Mouse (Mus musculus) erythroblast, embryonic 14.5 days (primary cell): ENCODE results near the gene Ehd4. TPM values are rescaled to one million over a fixed set of nuclear protein-coding genes. Genes with fewer than 3 reads are reported as not detected.

Experiments used
- H3K27me3 ChIP-seq: 2 replicates; pipeline ENCODE4 v1.6.1; 2012; ENCODE audit warnings: inconsistent platforms; ENCODE audit not compliant: control insufficient read depth
- H3K36me3 ChIP-seq: 2 replicates; pipeline ENCODE4 v1.6.1; 2012; ENCODE audit warnings: mild to moderate bottlenecking, inconsistent platforms; ENCODE audit not compliant: control insufficient read depth
- H3K4me1 ChIP-seq: 2 replicates; pipeline ENCODE4 v1.6.1; 2012; ENCODE audit warnings: inconsistent platforms; ENCODE audit not compliant: control insufficient read depth
- H3K4me3 ChIP-seq: replicated peaks from 2 replicates; pipeline ENCODE3; 2012; ENCODE audit warnings: moderate library complexity, mild to moderate bottlenecking, inconsistent platforms
- H3K9me3 ChIP-seq: 2 replicates; pipeline ENCODE4 v1.6.1; 2012; ENCODE audit warnings: low read length, inconsistent platforms, mixed read lengths; ENCODE audit not compliant: control insufficient read depth
- GATA1 ChIP-seq: IDR thresholded peaks from 2 replicates; pipeline ENCODE4 v1.6.1; 2012; ENCODE audit warnings: low read length, inconsistent platforms, mixed read lengths
- TAL1 ChIP-seq: IDR thresholded peaks from 3 replicates; pipeline ENCODE4 v1.6.1; 2012; ENCODE audit warnings: low read length, inconsistent platforms, mixed read lengths
- polyA plus RNA-seq: library from polyadenylated mRNA; stranded (reverse); fragments of >175 nt; gene quantifications from 2 replicates; pipeline ENCODE4 v1.2.3, GENCODE M21; 2012

The Ehd4 gene
- polyA plus RNA-seq, 1 experiment = 1.1 TPM

GRCm38 (mm10) chr2:120147999-120148398 is 6.4 kb downstream of the Ehd4 start:
- no peak overlapping the region for H3K4me3 ChIP-seq
- no peaks in the 10 kb centered on the region for H3K27me3 ChIP-seq
- peaks cover 9% of the 10 kb centered on the region for H3K36me3 ChIP-seq
- H3K9me3 ChIP-seq = no peaks in the 10 kb centered on the region
- TF ChIP-seq GATA1 = no peak
- H3K4me1 ChIP-seq = peaks cover 6% of the 10 kb centered on the region

DNA sequence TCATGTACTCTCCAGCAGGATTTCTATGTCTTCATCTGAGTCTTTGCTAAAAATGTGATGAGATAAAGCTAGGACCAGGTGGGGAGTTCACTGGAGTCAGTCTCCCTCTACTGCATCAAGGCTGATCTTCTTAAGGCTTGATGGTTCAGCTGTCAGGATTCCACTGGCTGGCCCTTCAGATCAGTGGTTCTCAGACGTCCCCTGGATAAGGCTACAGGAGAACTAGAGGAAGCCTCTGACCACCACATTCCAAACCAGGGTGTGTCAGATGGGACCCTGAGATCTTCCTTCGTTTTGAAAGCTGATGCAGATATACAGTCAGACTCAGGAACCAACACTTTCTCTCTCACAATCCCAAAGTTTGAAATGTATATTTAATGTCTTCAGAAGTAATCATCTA is 7.0 kb downstream of the Ehd4 start:
- TF ChIP-seq TAL1 = no peak
- no peak for TF ChIP-seq GATA1
- H3K9me3 ChIP-seq = no peaks in the 10 kb centered on the region
- peaks cover 4% of the 10 kb centered on the region for H3K4me1 ChIP-seq
- H3K36me3 ChIP-seq = peaks cover 9% of the 10 kb centered on the region
- no peak overlapping the region for H3K4me3 ChIP-seq
- H3K27me3 ChIP-seq = no peaks in the 10 kb centered on the region

- Histone ChIP-seq H3K27me3 (no peaks in the 10 kb centered on the region), H3K4me3 (no peak overlapping the region), H3K36me3 (peaks cover 4% of the 10 kb centered on the region), H3K4me1 (peaks cover 4% of the 10 kb centered on the region), H3K9me3 (no peaks in the 10 kb centered on the region)
- TF ChIP-seq GATA1 = no peak
- TF ChIP-seq TAL1 = no peak
Measured at GRCm38 (mm10) chr2:120146543-120146942, 7.9 kb downstream of the Ehd4 start.

- H3K4me3 ChIP-seq = no peak overlapping the region
- no peak for TF ChIP-seq TAL1
- no peak for TF ChIP-seq GATA1
- H3K36me3 ChIP-seq = peaks cover 3% of the 10 kb centered on the region
- H3K27me3 ChIP-seq = no peaks in the 10 kb centered on the region
- H3K4me1 ChIP-seq = peaks cover 4% of the 10 kb centered on the region
- H3K9me3 ChIP-seq = no peaks in the 10 kb centered on the region
Measured at GRCm38 (mm10) chr2:120144390-120144789, 10.0 kb downstream of the Ehd4 start.

- no peak for TF ChIP-seq TAL1
- no peak for TF ChIP-seq GATA1
- Histone ChIP-seq H3K9me3 (no peaks in the 10 kb centered on the region), H3K27me3 (no peaks in the 10 kb centered on the region), H3K4me1 (no peaks in the 10 kb centered on the region), H3K4me3 (no peak overlapping the region), H3K36me3 (peaks cover 6% of the 10 kb centered on the region)
Measured at GRCm38 (mm10) chr2:120142336-120142735, 12.1 kb downstream of the Ehd4 start.

DNA sequence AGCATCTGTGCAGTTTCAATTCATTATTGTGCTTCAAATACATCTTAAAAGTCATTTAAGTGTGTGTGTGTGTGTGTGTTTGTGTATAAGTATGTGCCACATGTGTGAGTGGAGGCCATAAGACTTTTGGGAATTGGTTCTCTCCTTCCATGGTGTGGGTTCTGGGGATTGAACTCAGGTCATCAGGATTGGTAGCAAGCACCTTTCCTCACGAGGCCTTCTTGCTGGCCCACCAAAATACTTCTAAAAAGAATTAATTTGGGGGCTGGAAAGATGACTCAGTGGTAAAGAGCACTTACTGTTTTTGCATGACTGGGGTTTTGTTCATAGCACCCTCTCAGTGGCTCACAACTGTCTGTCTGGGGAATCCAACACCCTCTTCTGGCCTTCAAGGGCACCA is 12.7 kb downstream of the Ehd4 start:
- H3K4me1 ChIP-seq = no peaks in the 10 kb centered on the region
- peaks cover 6% of the 10 kb centered on the region for H3K36me3 ChIP-seq
- no peaks in the 10 kb centered on the region for H3K27me3 ChIP-seq
- no peaks in the 10 kb centered on the region for H3K9me3 ChIP-seq
- no peak overlapping the region for H3K4me3 ChIP-seq
- no peak for TF ChIP-seq TAL1
- TF ChIP-seq GATA1 = no peak

DNA sequence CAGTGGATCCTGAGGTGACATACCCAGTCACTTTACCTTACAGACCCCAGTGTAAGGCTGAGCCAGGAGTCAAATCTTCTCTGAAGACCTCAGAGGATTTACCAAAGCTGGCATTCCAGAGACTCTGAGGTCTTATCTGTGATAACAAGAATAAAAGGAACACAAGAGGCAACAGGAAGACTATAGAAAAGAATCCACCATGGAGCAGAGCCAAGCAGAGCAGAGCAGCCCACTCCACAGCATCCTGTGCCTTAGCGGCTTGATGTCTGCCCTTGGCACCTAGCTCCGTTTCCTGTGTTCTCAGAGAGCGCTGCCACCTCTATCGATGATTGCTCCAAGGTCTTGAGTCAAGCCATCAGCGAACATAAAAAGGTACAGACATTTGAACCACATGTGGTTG is 14.1 kb downstream of the Ehd4 start:
- no peaks in the 10 kb centered on the region for H3K4me1 ChIP-seq
- no peaks in the 10 kb centered on the region for H3K27me3 ChIP-seq
- H3K36me3 ChIP-seq = peaks cover 12% of the 10 kb centered on the region
- no peaks in the 10 kb centered on the region for H3K9me3 ChIP-seq
- no peak overlapping the region for H3K4me3 ChIP-seq
- TF ChIP-seq GATA1 = no peak
- TF ChIP-seq TAL1 = no peak

- Histone ChIP-seq H3K9me3 (no peaks in the 10 kb centered on the region), H3K4me1 (no peaks in the 10 kb centered on the region), H3K4me3 (no peak overlapping the region), H3K27me3 (no peaks in the 10 kb centered on the region), H3K36me3 (peaks cover 18% of the 10 kb centered on the region)
- no peak for TF ChIP-seq GATA1
- no peak for TF ChIP-seq TAL1
Measured at GRCm38 (mm10) chr2:120139091-120139490, 15.3 kb downstream of the Ehd4 start.

GRCm38 (mm10) chr2:120137281-120137680 is 17.1 kb downstream of the Ehd4 start:
- no peak overlapping the region for H3K4me3 ChIP-seq
- TF ChIP-seq GATA1 (no peak), TAL1 (no peak)
- H3K27me3 ChIP-seq = no peaks in the 10 kb centered on the region
- no peaks in the 10 kb centered on the region for H3K9me3 ChIP-seq
- H3K4me1 ChIP-seq = no peaks in the 10 kb centered on the region
- H3K36me3 ChIP-seq = peaks cover 27% of the 10 kb centered on the region

DNA sequence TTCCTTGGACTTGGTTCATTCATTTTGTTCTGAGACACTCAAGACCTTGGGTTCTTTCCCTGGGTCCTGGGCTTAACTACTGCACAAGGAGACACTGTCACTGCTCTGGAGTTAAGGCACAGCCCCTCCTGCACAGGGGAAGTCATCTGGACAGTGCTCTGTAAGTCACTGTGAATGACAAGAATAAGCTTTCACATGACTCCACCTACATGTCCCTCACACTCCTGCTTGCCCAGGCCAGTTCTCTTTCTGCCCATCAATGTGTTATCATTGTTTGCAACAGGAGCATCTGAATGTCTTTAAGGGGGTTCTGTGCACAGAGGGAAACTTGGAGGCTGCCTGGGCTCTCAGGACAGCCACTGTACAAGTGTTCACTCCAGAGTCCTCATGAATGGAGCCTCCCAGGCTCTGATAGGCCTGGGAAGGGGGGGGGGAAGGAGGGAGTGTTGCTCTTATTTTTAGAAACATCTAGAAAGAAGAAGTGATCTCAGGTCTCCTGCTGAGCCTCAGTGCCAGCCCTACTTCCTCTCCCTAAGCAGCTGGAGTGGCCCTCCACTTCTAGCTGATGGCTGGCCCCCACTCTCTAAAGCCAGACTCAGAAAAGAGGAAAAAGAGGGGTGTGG is 19.8 kb downstream of the Ehd4 start:
- no peaks in the 10 kb centered on the region for H3K4me1 ChIP-seq
- H3K9me3 ChIP-seq = no peaks in the 10 kb centered on the region
- no peaks in the 10 kb centered on the region for H3K27me3 ChIP-seq
- H3K36me3 ChIP-seq = peaks cover 23% of the 10 kb centered on the region
- H3K4me3 ChIP-seq = no peak overlapping the region
- TF ChIP-seq TAL1 = no peak
